9 mouse cellular contexts compared by ENCODE assay signal in genomic region chr16:43502339-43503009, GRCm38 (mm10).
DNase-seq lines count a peak whose midpoint lies in the region; ATAC-seq lines count a peak whose summit lies in the region.
"Had no signal": no experiment of that assay in that cellular context is flagged by ENCODE, and none has a peak within 500 bp of the region (broad histone marks: within the 10 kb centered on the region; RNA-seq: fewer than 3 reads in every experiment).

No protein-coding gene starts in this region.

- H3K4me1 ChIP-seq in limb, embryonic 12.5 days (replicated peaks): peaks cover 28% of the 10 kb centered on the region

- 40% methylated on average over 12 of the region's 12 CpGs for WGBS in limb, embryonic 12.5 days

- H3K9ac ChIP-seq in limb, embryonic 12.5 days (replicated peaks): no peak overlapping the region

- intact Hi-C loops in heart, postnatal 25 days (cut with DNase I): loop anchor here (5.0 kb wide), 3 partner anchors 35 to 70 kb away; no protein-coding TSS in a partner anchor

- H3K27ac ChIP-seq in limb, embryonic 12.5 days: no peak overlapping the region

- no peak for ATAC-seq in limb, embryonic 12.5 days (ENCODE audit: insufficient number of reproducible peaks, insufficient read depth, low FRiP score, low TSS enrichment, low read depth)

- no peak overlapping the region for H3K4me3 ChIP-seq in limb, embryonic 12.5 days (replicated peaks)

- DNase-seq in heart, adult 11 months: peak; percentile 83
- no peak for DNase-seq in heart, postnatal 25 days (ENCODE audit: low spot score)
- DNase-seq in retina, postnatal 1 day: peak; percentile 8
- no peak for DNase-seq in retina, embryonic 14.5 days (ENCODE audit: low spot score)
- DNase-seq in urinary bladder, adult 18-20 months (ENCODE audit: low spot score in 2 of 2): no peak
- DNase-seq in ovary, postnatal 14 days (ENCODE audit: low spot score): no peak
- DNase-seq in layer of hippocampus, postnatal 36 days: no peak
- DNase-seq: lung, postnatal 36 days had no signal

- peak overlapping the region; percentile 70 for H3K4me2 ChIP-seq in limb, embryonic 12.5 days

- no peaks in the 10 kb centered on the region for H3K36me3 ChIP-seq in limb, embryonic 12.5 days

- peaks cover 10% of the 10 kb centered on the region for H3K27me3 ChIP-seq in limb, embryonic 12.5 days

- no peaks in the 10 kb centered on the region for H3K9me3 ChIP-seq in limb, embryonic 12.5 days

Comparison
In these comparisons a context has a peak if more than half of its experiments do, and no peak if none do; other contexts are left out.
1. DNase-seq: peak in heart, adult 11 months (single experiment) and retina, postnatal 1 day (single experiment); none in heart, postnatal 25 days (single experiment), retina, embryonic 14.5 days (single experiment), urinary bladder, adult 18-20 months (0 of 2), ovary, postnatal 14 days (single experiment) and layer of hippocampus, postnatal 36 days (0 of 2).